Comparison of ENCODE assay signal across 17 mouse cellular contexts in the genomic region with DNA sequence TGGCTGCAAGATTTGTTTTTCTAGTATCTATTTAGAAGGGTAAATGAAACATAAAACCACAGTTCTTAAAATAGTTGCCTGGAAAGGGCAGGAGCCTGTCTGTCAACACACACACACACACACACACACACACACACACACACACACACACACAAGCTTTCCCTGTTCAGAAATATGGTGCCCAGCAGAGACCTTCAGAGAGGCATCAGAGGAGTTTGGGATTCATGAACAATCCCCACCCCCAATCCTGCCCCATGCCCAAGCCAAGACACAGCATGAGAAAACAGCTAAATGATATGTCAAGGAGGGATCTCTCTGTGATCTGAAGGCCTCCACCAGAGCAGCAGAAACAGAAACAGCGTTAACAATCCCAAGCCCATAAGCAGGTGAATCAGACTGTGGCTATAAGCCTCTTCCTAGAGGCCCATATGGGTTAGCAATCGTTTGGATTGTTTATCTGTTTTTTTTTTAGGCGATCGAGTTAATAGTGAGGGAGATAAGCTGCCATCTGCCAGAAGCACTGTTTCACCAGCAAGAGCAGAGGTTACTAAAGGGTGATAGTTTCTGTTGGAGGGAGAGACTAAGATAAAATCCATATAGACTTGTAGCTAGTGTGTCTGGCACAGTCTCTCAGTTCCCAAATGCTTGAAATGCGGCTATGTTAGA. TPM values are rescaled to one million over a fixed set of nuclear protein-coding genes. Genes with fewer than 3 reads are reported as not detected.
DNase-seq lines count a peak whose midpoint lies in the region; ATAC-seq and TF ChIP-seq lines count a peak whose summit lies in the region.
"Had no signal": no experiment of that assay in that cellular context is flagged by ENCODE, and none has a peak within 500 bp of the region (broad histone marks: within the 10 kb centered on the region; RNA-seq: fewer than 3 reads in every experiment).

No protein-coding gene starts in this region.

- 31% methylated on average over 5 of the region's 5 CpGs for WGBS in heart, embryonic 13.5 days
- WGBS in heart, adult 2 months, result 51% methylated on average over 5 of the region's 5 CpGs
- 72% methylated on average over 5 of the region's 5 CpGs for WGBS in midbrain, embryonic 15.5 days
- WGBS in midbrain, embryonic 13.5 days, result 79% methylated on average over 5 of the region's 5 CpGs

- TF ChIP-seq EP300 in heart, adult 2 months (IDR thresholded peaks at IDR 0.05; ENCODE audit: insufficient read depth, low read depth, low read length), result no peak

- intact Hi-C loops in heart, adult 2 months (cut with DNase I), result no loop called here

- peak; percentile 67 to 69 for DNase-seq in cerebellum, postnatal 10 days
- no peak for DNase-seq in cerebellum, adult 9-10 months
- no peak for DNase-seq in heart, adult 2 months
- DNase-seq: adrenal gland, postnatal 36 days; cerebellum, postnatal 25 days; midbrain, embryonic 14.5 days; thymus, postnatal 36 days had no signal

- peak overlapping the region; percentile 48; the same call in 1 of the 2 replicates for H3K27ac ChIP-seq in heart, embryonic 13.5 days (replicated peaks)
- H3K27ac ChIP-seq in heart, adult 2 months, result no peak overlapping the region; the same call in 1 of the 2 replicates
- H3K27ac ChIP-seq in midbrain, embryonic 15.5 days, result peak overlapping the region; percentile 22; the same call in 1 of the 2 replicates
- H3K27ac ChIP-seq in midbrain, embryonic 13.5 days, result no peak overlapping the region; the same call in 1 of the 2 replicates
- H3K27ac ChIP-seq: hindbrain, embryonic 13.5 days; kidney, postnatal 0 days; neural tube, embryonic 12.5 days had no signal

- no peaks in the 10 kb centered on the region for H3K9me3 ChIP-seq in heart, embryonic 13.5 days
- H3K9me3 ChIP-seq in midbrain, embryonic 15.5 days, result no peaks in the 10 kb centered on the region
- no peaks in the 10 kb centered on the region for H3K9me3 ChIP-seq in midbrain, embryonic 13.5 days
- H3K9me3 ChIP-seq: hindbrain, embryonic 13.5 days; neural tube, embryonic 12.5 days had no signal

- TF ChIP-seq POLR2A in heart, adult 2 months (IDR thresholded peaks at IDR 0.05; ENCODE audit: insufficient read depth, low read depth, low read length), result no peak
- no peak for TF ChIP-seq POLR2A in myocyte (IDR thresholded peaks at IDR 0.05; ENCODE audit: insufficient read length, low read depth)

- peaks cover 9% of the 10 kb centered on the region for H3K27me3 ChIP-seq in heart, embryonic 13.5 days (replicated peaks)
- no peaks in the 10 kb centered on the region for H3K27me3 ChIP-seq in heart, adult 2 months (ENCODE audit: control insufficient read depth, insufficient read depth, low read length)
- no peaks in the 10 kb centered on the region for H3K27me3 ChIP-seq in midbrain, embryonic 15.5 days (replicated peaks)
- no peaks in the 10 kb centered on the region for H3K27me3 ChIP-seq in midbrain, embryonic 13.5 days
- no peaks in the 10 kb centered on the region for H3K27me3 ChIP-seq in myocyte (ENCODE audit: control insufficient read depth, insufficient read depth, insufficient read length)
- H3K27me3 ChIP-seq: hindbrain, embryonic 13.5 days; neural tube, embryonic 12.5 days had no signal

- H3K79me2 ChIP-seq in heart, adult 2 months (replicated peaks; ENCODE audit: control insufficient read depth, insufficient read depth, low read length), result no peaks in the 10 kb centered on the region
- H3K79me2 ChIP-seq in myocyte (ENCODE audit: control insufficient read depth, insufficient read depth), result no peaks in the 10 kb centered on the region

- no peak for ATAC-seq in heart, embryonic 13.5 days (ENCODE audit: extremely low read depth, insufficient number of reproducible peaks, low FRiP score, low TSS enrichment)
- no peak for ATAC-seq in midbrain, embryonic 15.5 days (replicated peaks)
- no peak for ATAC-seq in midbrain, embryonic 13.5 days
- no peak for ATAC-seq in erythroid progenitor cell, adult 5-6 weeks (replicated peaks; ENCODE audit: low FRiP score, poor library complexity, severe bottlenecking)

- H3K36me3 ChIP-seq in heart, embryonic 13.5 days, result no peaks in the 10 kb centered on the region
- H3K36me3 ChIP-seq in heart, adult 2 months (ENCODE audit: control insufficient read depth, insufficient read depth, low read length), result no peaks in the 10 kb centered on the region
- H3K36me3 ChIP-seq in midbrain, embryonic 15.5 days (replicated peaks), result no peaks in the 10 kb centered on the region
- no peaks in the 10 kb centered on the region for H3K36me3 ChIP-seq in midbrain, embryonic 13.5 days
- H3K36me3 ChIP-seq in myocyte (ENCODE audit: control insufficient read depth, insufficient read depth), result no peaks in the 10 kb centered on the region
- H3K36me3 ChIP-seq: hindbrain, embryonic 13.5 days; neural tube, embryonic 12.5 days had no signal

- H3K4me2 ChIP-seq in heart, embryonic 13.5 days, result no peak overlapping the region
- no peak overlapping the region for H3K4me2 ChIP-seq in midbrain, embryonic 15.5 days
- no peak overlapping the region for H3K4me2 ChIP-seq in midbrain, embryonic 13.5 days (replicated peaks)
- peak overlapping the region; percentile 49 for H3K4me2 ChIP-seq in myocyte (ENCODE audit: low read depth)

- H3K9ac ChIP-seq in heart, embryonic 13.5 days, result no peak overlapping the region
- no peak overlapping the region for H3K9ac ChIP-seq in heart, adult 2 months (ENCODE audit: low read depth, low read length)
- H3K9ac ChIP-seq in midbrain, embryonic 15.5 days, result no peak overlapping the region
- H3K9ac ChIP-seq in midbrain, embryonic 13.5 days (replicated peaks), result no peak overlapping the region
- H3K9ac ChIP-seq: hindbrain, embryonic 13.5 days; neural tube, embryonic 12.5 days had no signal

- peaks cover 29% of the 10 kb centered on the region for H3K4me1 ChIP-seq in heart, embryonic 13.5 days
- H3K4me1 ChIP-seq in heart, adult 2 months (ENCODE audit: control insufficient read depth, insufficient read depth, low read length), result no peaks in the 10 kb centered on the region; the same call in 1 of the 2 replicates
- H3K4me1 ChIP-seq in midbrain, embryonic 15.5 days, result peaks cover 31% of the 10 kb centered on the region
- peaks cover 46% of the 10 kb centered on the region for H3K4me1 ChIP-seq in midbrain, embryonic 13.5 days (replicated peaks)

- no peak overlapping the region for H3ac ChIP-seq in myocyte (ENCODE audit: control insufficient read depth, insufficient read length)

- no peak for TF ChIP-seq CTCF in heart, adult 2 months (IDR thresholded peaks at IDR 0.05)

- no peak overlapping the region for H3K4me3 ChIP-seq in heart, embryonic 13.5 days
- no peak overlapping the region for H3K4me3 ChIP-seq in heart, adult 2 months
- H3K4me3 ChIP-seq in midbrain, embryonic 15.5 days, result no peak overlapping the region
- H3K4me3 ChIP-seq in midbrain, embryonic 13.5 days (replicated peaks), result no peak overlapping the region
- H3K4me3 ChIP-seq in myocyte, result no peak overlapping the region
- H3K4me3 ChIP-seq: erythroblast, embryonic 14.5 days; hindbrain, embryonic 13.5 days; neural tube, embryonic 12.5 days had no signal

TF ChIP-seq in myocyte, 11 proteins besides CTCF, POLR2A, EP300 and RAD21 (continues in another document):
- TF ChIP-seq CEBPB (IDR thresholded peaks at IDR 0.05; ENCODE audit: insufficient read depth, poor library complexity, severe bottlenecking) (no peak), MYOD1 (IDR thresholded peaks at IDR 0.05; ENCODE audit: control insufficient read depth in 1 of 3, insufficient read length in 2 of 3, low read depth in 2 of 3) (no peak), TCF3 (IDR thresholded peaks at IDR 0.05; ENCODE audit: insufficient read length, low read depth) (no peak)

RNA-seq across cellular contexts. Expression of gene Celf3, which starts 4.4 kb away (rescaled TPM):
- 1.5 and 1.6 TPM in 2 replicates for polyA plus RNA-seq in heart, embryonic 13.5 days (2015; fragmentation: Nextera tagmentation; extraction: Ambion mirVana)
- under 1 TPM in 1 of 2 experiments, not detected in 1; 0.27 TPM for total RNA-seq in heart, adult 2 months (2021)
- 0.67 and 0.96 TPM in 2 replicates for polyA plus RNA-seq in heart, adult 2 months (2012; rRNA removed)
- 320 and 350 TPM in 2 replicates for polyA plus RNA-seq in midbrain, embryonic 15.5 days (2015; fragmentation: Nextera tagmentation; extraction: Ambion mirVana)
- polyA plus RNA-seq in midbrain, embryonic 13.5 days (2015; fragmentation: Nextera tagmentation; extraction: Ambion mirVana), result 396 and 399 TPM in 2 replicates
- polyA plus RNA-seq in myocyte (2012; fragmentation: generic; extraction: Trizol), result 0.11 TPM
- total RNA-seq in erythroid progenitor cell, adult 5-6 weeks (2015; ENCODE audit: low replicate concordance), result not detected in 2 replicates
- not detected in 2 replicates for total RNA-seq in erythroid progenitor cell, adult 5-6 weeks (2017; ENCODE audit: low replicate concordance)
- polyA plus RNA-seq: erythroblast, embryonic 14.5 days; spleen, adult 2 months had no signal

RNA-seq across cellular contexts. Expression of gene Riiad1, which starts 6.4 kb away (rescaled TPM):
- polyA plus RNA-seq in heart, embryonic 13.5 days (2015; fragmentation: Nextera tagmentation; extraction: Ambion mirVana), result 4.0 and 4.4 TPM in 2 replicates
- 1 to 10 TPM in 1 of 2 experiments, under 1 TPM in 1; 0.99 to 1.3 TPM for total RNA-seq in heart, adult 2 months (2021)
- 0.44 and 1.2 TPM in 2 replicates for polyA plus RNA-seq in heart, adult 2 months (2012; rRNA removed)
- 20.1 and 21.3 TPM in 2 replicates for polyA plus RNA-seq in midbrain, embryonic 15.5 days (2015; fragmentation: Nextera tagmentation; extraction: Ambion mirVana)
- 24.3 and 26.1 TPM in 2 replicates for polyA plus RNA-seq in midbrain, embryonic 13.5 days (2015; fragmentation: Nextera tagmentation; extraction: Ambion mirVana)
- 0.36 TPM for polyA plus RNA-seq in myocyte (2012; fragmentation: generic; extraction: Trizol)
- not detected in 2 replicates for total RNA-seq in erythroid progenitor cell, adult 5-6 weeks (2015; ENCODE audit: low replicate concordance)
- not detected in 2 replicates for total RNA-seq in erythroid progenitor cell, adult 5-6 weeks (2017; ENCODE audit: low replicate concordance)
- polyA plus RNA-seq: erythroblast, embryonic 14.5 days had no signal

RNA-seq across cellular contexts. Expression of gene Oaz3, which starts 30.0 kb away (rescaled TPM):
- 0.27 and 0.38 TPM in 2 replicates for polyA plus RNA-seq in heart, embryonic 13.5 days (2015; fragmentation: Nextera tagmentation; extraction: Ambion mirVana)
- total RNA-seq in heart, adult 2 months (2021), result not detected
- 1.1 and 2.2 TPM in 2 replicates for polyA plus RNA-seq in heart, adult 2 months (2012; rRNA removed)
- polyA plus RNA-seq in midbrain, embryonic 15.5 days (2015; fragmentation: Nextera tagmentation; extraction: Ambion mirVana), result 1.6 and 1.8 TPM in 2 replicates
- 0.89 and 1.2 TPM in 2 replicates for polyA plus RNA-seq in midbrain, embryonic 13.5 days (2015; fragmentation: Nextera tagmentation; extraction: Ambion mirVana)
- 0.10 TPM for polyA plus RNA-seq in myocyte (2012; fragmentation: generic; extraction: Trizol)
- total RNA-seq in erythroid progenitor cell, adult 5-6 weeks (2015; ENCODE audit: low replicate concordance), result 0.84 TPM in 1 of 2 replicates, not detected in the other
- not detected in 2 replicates for total RNA-seq in erythroid progenitor cell, adult 5-6 weeks (2017; ENCODE audit: low replicate concordance)
- total RNA-seq: adrenal gland, postnatal 36 days had no signal
- polyA plus RNA-seq: erythroblast, embryonic 14.5 days; spleen, adult 2 months had no signal

RNA-seq across cellular contexts. Expression of gene Mrpl9, which starts 30.6 kb away (rescaled TPM):
- polyA plus RNA-seq in heart, embryonic 13.5 days (2015; fragmentation: Nextera tagmentation; extraction: Ambion mirVana), result 59.8 and 62.9 TPM in 2 replicates
- 10 to 100 TPM; 62.0 to 64.1 TPM for total RNA-seq in heart, adult 2 months (2021)
- 43.9 and 65.8 TPM in 2 replicates for polyA plus RNA-seq in heart, adult 2 months (2012; rRNA removed)
- 56.7 and 57.8 TPM in 2 replicates for polyA plus RNA-seq in midbrain, embryonic 15.5 days (2015; fragmentation: Nextera tagmentation; extraction: Ambion mirVana)
- polyA plus RNA-seq in midbrain, embryonic 13.5 days (2015; fragmentation: Nextera tagmentation; extraction: Ambion mirVana), result 61.3 and 63.2 TPM in 2 replicates
- 75.1 TPM for polyA plus RNA-seq in myocyte (2012; fragmentation: generic; extraction: Trizol)
- total RNA-seq in erythroid progenitor cell, adult 5-6 weeks (2015; ENCODE audit: low replicate concordance), result 15.5 and 19.5 TPM in 2 replicates
- 17.7 and 27.5 TPM in 2 replicates for total RNA-seq in erythroid progenitor cell, adult 5-6 weeks (2017; ENCODE audit: low replicate concordance)

Comparison
In these comparisons a context has a peak if more than half of its experiments do, and no peak if none do; other contexts are left out.
1. DNase-seq: peak in cerebellum, postnatal 10 days (2 of 2); none in cerebellum, adult 9-10 months (single experiment) and heart, adult 2 months (0 of 2).
2. H3K27ac ChIP-seq: peak in heart, embryonic 13.5 days (single experiment) and midbrain, embryonic 15.5 days (single experiment); none in heart, adult 2 months (single experiment) and midbrain, embryonic 13.5 days (single experiment).
3. RNA of gene Celf3, which starts 4.4 kb away (polyA plus RNA-seq): 396 to 399 TPM in midbrain, embryonic 13.5 days and 320 to 350 TPM in midbrain, embryonic 15.5 days; 1.5 to 1.6 TPM in heart, embryonic 13.5 days, 0.67 to 0.96 TPM in heart, adult 2 months and 0.11 TPM in myocyte (single experiment); every median in the first group is over 100 times any median in the second.